Mouse (Mus musculus) cerebellum, adult 11 months (tissue): ENCODE measurements around the gene Xxylt1.
"Not testable (repeated sequence)": the region's sequence is repeated elsewhere in the genome, so short reads cannot be mapped to it uniquely, and the experiment has no call there.

Experiments
- DNase-seq: peaks from one replicate; pipeline ENCODE4 v3.0.0; 2022

Gene Xxylt1

DNA sequence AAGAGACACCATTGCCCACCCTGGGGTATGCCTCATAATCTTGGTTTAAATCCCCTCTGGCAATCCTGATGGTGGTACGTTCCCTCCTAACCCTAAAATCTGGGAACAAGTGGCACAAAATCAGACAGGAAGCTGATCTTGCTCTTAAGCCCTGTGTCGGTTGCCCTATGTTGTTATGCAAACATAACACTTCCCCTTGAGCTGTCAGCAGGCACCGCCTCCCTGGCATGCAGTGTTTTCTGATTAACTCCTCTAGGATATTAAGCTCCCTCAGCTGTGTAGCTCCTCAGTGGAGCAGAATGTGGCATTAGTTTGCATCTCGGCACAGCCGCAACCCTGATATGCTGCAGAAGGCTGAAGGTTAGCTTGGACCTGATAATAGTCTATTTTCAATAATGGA is 58.9 kb downstream of the Xxylt1 start:
- DNase-seq: no peak

GRCm38 (mm10) chr16:31019514-31019913 is 61.7 kb downstream of the Xxylt1 start:
- no peak for DNase-seq

DNA sequence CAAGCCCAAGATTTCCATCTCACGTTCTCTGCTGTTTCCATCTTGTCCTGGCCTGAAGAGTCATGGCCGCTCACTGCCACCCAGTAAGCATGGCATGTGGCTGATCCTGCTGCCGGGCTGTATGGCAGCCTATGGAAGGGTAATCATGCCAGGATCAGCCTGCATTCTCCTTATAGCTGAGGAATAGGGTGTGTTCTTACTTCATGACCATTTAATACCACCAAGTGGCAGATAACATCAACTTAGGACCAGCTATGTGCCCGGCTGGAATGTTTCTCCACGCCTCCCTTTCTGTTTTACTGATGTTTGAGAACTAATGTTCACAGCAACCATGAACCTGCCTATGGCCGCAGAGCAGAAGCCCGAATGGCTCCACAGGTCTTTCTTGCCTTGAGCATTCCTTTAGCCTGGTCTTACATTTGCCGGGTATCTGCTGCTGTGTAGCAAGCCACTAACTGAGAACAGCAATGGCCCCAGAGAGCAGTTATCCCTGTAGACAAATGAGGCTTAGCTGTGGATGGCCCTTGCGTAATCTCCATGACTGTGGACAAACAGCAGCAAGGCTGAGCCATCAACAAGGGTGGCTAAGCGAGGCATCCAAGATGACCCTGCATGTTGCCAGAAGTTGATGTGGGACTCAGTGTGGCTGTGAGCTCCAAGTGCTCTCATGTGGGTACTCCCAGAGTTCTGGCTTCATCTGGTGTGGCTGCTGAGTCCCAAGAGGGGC is 63.4 kb downstream of the Xxylt1 start:
- no peak for DNase-seq

- DNase-seq: no peak
Measured at GRCm38 (mm10) chr16:31016669-31017068, 64.6 kb downstream of the Xxylt1 start.

- DNase-seq: no peak
Measured at GRCm38 (mm10) chr16:31016169-31016568, 65.1 kb downstream of the Xxylt1 start.

- no peak for DNase-seq
Measured at GRCm38 (mm10) chr16:31015271-31015670, 66.0 kb downstream of the Xxylt1 start.

- DNase-seq: no peak
Measured at GRCm38 (mm10) chr16:31012236-31012635, 69.0 kb downstream of the Xxylt1 start.

- DNase-seq: no peak
Measured at GRCm38 (mm10) chr16:31010443-31010842, 70.8 kb downstream of the Xxylt1 start.

DNA sequence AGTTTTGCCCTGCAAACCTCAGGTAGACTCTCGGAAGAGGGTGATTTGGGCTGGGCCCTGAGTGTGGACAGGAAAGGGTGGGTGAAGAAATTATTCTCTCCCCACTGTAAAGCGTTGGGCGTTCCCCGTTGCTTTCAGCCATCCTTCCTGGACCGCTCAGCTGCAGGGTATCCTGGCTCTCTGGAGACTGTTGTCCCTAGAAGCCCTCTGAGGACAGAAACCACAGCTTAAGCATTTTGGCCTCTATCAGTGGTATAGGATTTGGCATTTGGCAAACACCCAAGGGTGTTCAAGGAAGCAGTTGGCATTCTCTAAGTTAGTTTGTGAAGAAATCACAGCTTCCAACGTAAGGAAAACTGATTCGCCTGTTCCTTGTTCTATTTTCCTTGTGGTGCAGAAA is 72.9 kb downstream of the Xxylt1 start:
- no peak for DNase-seq

DNA sequence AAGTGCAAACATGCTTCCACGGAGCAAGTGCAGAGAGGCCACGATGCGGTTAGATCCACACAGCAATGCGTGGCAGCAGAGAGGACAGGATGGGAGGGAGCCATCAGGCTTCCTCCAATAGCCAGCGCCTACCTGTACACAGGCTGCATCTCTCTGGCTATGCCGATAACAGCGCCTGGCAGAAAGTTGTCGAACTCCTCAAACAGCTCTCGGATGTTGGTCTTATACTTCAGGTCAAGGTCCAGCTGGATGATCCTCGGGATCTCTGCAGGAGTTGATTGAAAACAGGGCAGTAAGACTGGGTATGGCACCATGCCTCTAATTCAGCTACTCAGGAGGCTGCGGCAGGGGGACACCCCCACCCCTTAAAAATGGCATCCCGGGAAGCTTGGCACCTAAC is 73.7 kb downstream of the Xxylt1 start:
- DNase-seq: no peak

GRCm38 (mm10) chr16:31005693-31006092 is 75.5 kb downstream of the Xxylt1 start:
- DNase-seq: no peak

- no peak for DNase-seq
Measured at GRCm38 (mm10) chr16:31004321-31004682, 76.9 kb downstream of the Xxylt1 start.

GRCm38 (mm10) chr16:31003592-31004320 is 77.5 kb downstream of the Xxylt1 start:
- not testable (repeated sequence) for DNase-seq

GRCm38 (mm10) chr16:31002926-31003325 is 78.3 kb downstream of the Xxylt1 start:
- no peak for DNase-seq

GRCm38 (mm10) chr16:31002117-31002516 is 79.1 kb downstream of the Xxylt1 start:
- DNase-seq: no peak

DNA sequence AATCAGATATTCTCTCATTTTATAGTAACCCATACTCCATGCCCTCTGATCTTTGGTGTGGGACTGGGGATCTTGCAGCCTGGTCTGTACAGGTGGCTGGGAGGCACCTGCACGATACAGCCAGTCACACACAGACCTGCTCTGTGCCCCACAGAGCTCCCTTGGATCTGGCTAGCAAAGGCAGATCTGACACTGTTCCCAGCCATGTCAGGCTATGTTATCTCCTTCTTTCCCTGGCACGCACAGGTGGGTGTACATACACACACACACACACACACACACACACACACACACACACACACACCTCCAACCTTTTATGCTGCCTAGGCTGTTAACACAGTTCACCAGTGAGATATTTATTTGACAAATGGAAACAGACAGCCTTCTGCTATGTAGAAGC is 82.5 kb downstream of the Xxylt1 start:
- peak; percentile 35 for DNase-seq

GRCm38 (mm10) chr16:30998048-30998447 is 83.2 kb downstream of the Xxylt1 start:
- DNase-seq: peak; percentile 84

GRCm38 (mm10) chr16:30995446-30995845 is 85.8 kb downstream of the Xxylt1 start:
- DNase-seq: no peak

DNA sequence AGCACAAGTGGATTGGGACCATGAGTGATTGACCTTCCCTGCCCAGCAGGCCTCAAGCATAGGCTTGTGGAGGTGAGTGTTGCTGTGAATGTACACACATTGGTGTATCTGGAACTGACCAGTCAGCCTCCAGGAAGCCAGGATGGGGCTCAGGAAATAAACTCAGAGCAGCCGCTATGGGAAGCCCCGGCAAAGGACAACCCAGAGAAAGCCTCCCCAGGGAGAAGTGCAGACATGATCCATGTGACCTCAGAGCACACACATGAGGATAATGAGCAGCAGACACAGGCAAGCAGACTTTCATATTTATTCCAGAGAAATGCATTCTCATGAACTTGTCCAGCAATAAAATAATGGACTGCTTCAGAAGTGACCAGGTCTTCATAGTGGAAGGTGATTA is 86.4 kb downstream of the Xxylt1 start:
- no peak for DNase-seq

GRCm38 (mm10) chr16:30994296-30994695 is 86.9 kb downstream of the Xxylt1 start:
- no peak for DNase-seq

- DNase-seq: peak; percentile 52
Measured at GRCm38 (mm10) chr16:30992568-30992967, 88.7 kb downstream of the Xxylt1 start.

DNA sequence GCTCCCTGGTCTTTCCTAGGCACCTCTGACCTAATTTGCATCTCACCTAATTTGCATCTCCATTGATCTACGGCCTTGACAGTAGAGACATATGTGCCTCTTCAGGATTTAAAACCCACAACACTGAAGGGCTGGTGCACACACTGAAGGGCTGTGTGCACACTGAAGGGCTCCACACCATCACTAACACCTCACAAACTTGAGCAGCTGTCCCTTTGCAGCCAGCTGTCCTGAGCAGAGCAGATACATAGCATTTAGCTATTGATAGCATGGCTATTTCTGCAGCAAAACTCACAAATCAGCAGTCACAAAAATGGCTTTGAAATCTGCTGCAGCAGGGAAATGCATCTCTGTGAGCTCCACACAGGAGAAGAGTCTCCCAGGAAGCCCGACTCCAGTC is 90.6 kb downstream of the Xxylt1 start:
- DNase-seq: no peak

DNA sequence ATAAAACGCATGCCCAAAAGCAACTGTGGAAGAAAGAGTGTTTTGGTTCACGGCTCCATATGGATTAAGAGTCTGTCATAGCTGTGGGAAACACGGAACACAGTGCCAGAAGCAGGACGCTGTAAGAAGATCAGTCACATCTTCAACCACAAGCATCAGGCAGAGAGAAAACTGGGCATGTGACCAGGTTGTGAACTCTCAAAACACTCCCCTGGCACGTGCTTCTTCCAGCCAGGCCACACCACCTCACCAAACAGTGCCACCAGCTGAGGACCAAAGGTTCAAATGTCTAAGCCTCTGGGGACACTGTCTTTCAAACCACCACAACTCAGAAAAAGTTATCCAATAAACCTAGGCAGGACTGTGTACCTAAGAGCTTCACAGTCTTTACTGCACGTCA is 93.0 kb downstream of the Xxylt1 start:
- no peak for DNase-seq

DNA sequence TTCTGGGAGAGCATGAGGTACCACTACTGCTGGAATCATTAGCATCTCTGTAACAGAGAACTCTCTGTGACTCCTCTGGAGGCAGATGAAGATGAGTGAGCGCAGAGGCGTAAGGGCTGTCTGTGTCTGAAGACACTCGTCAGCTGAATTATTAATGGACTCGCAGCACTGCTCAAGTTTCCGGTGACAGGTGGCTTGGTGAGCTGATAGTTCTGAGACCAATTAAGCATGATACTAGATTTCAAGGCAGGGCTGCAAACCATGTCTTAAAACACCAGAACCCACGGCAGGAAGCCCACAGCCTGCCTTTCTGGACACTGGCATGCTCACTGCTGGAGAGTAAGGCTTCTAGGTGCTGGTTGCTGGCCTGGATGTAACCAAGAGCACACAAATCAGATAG is 93.5 kb downstream of the Xxylt1 start:
- DNase-seq: no peak
